Mouse (Mus musculus) heart, postnatal 0 days (tissue): ENCODE results near the gene 9130213A22Rik. TPM values are rescaled to one million over a fixed set of nuclear protein-coding genes. Genes with fewer than 3 reads are reported as not detected.

ENCODE experiments used
- ATAC-seq: fragments of 200-750 bp; cut with Nextera tagmentation; 2 replicates; pipeline ENCODE4 v1.8.0; 2017; ENCODE audit warnings: low read depth, moderate number of reproducible peaks, moderate library complexity; ENCODE audit not compliant: insufficient read depth
- DNase-seq: peaks from one replicate; pipeline ENCODE4 v3.0.0-alpha.2; 2016; ENCODE audit warnings: low spot score
- H3K27ac ChIP-seq: fragments of 300-500 bp; sonication (generic); 2 replicates; pipeline ENCODE4 v1.5.1; 2014; ENCODE audit warnings: low read depth, mild to moderate bottlenecking
- H3K27me3 ChIP-seq: fragments of 300-500 bp; sonication (generic); 2 replicates; pipeline ENCODE4 v1.6.1; 2014; ENCODE audit warnings: low read length, mixed read lengths; ENCODE audit not compliant: control insufficient read depth, insufficient read depth
- H3K36me3 ChIP-seq: fragments of 300-500 bp; sonication (generic); replicated peaks from 2 replicates; pipeline ENCODE4 v1.6.1; 2014; ENCODE audit warnings: low read length, mixed read lengths; ENCODE audit not compliant: control insufficient read depth, insufficient read depth
- H3K4me1 ChIP-seq: fragments of 300-500 bp; sonication (generic); 2 replicates; pipeline ENCODE4 v1.6.1; 2014; ENCODE audit warnings: antibody characterized with exemption; ENCODE audit not compliant: control insufficient read depth, insufficient read depth
- H3K4me2 ChIP-seq: fragments of 300-500 bp; sonication (generic); 2 replicates; pipeline ENCODE4 v1.6.1; 2014; ENCODE audit warnings: low read depth, mild to moderate bottlenecking, low read length, moderate library complexity
- H3K4me3 ChIP-seq: fragments of 300-500 bp; sonication (generic); 2 replicates; pipeline ENCODE4 v1.5.1; 2014; ENCODE audit warnings: low read depth, low read length
- H3K9ac ChIP-seq: fragments of 300-500 bp; sonication (generic); replicated peaks from 2 replicates; pipeline ENCODE4 v1.6.1; 2014; ENCODE audit warnings: low read depth, low read length, mixed read lengths
- H3K9me3 ChIP-seq: fragments of 300-500 bp; sonication (generic); replicated peaks from 2 replicates; pipeline ENCODE4 v1.6.1; 2016; ENCODE audit warnings: low read length; ENCODE audit not compliant: control insufficient read depth
- CTCF ChIP-seq: IDR thresholded peaks from 2 replicates; pipeline ENCODE4 v1.5.1; 2016; ENCODE audit warnings: antibody characterized with exemption, control low read depth, low read depth
- EP300 ChIP-seq: IDR thresholded peaks from 2 replicates; pipeline ENCODE4 v1.6.1; 2016; ENCODE audit warnings: antibody characterized with exemption, low read depth
- WGBS: fragments of 180-500 bp; shearing (Covaris S2); extraction: QIAGEN DNeasy Blood & Tissue Kit; methylation state at CpG from one replicate; pipeline ENCODE4 v1.1.7; 2014; 5-methylcytosine and 5-hydroxymethylcytosine counted together
- polyA plus RNA-seq: library from polyadenylated mRNA; unstranded; fragments of >200 nt; fragmentation: Nextera tagmentation; extraction: Ambion mirVana; gene quantifications from 2 replicates; pipeline ENCODE4 v1.2.1, GENCODE M21; 2015
- total RNA-seq: library from RNA; depleted of rRNA; stranded (reverse); fragments of >200 nt; gene quantifications from 2 replicates; pipeline ENCODE4 v1.2.3, GENCODE M21; 2014; ENCODE audit warnings: low replicate concordance

The 9130213A22Rik gene
- total and polyA plus RNA-seq, 2 experiments from 2014 or later = 0.30 TPM; not detected in 1

GRCm38 (mm10) chr11:69085608-69086007 lies 36.8 kb downstream of the 9130213A22Rik start:
- H3K4me1 ChIP-seq = peaks cover 18% of the 10 kb centered on the region
- DNase-seq = no peak
- H3K36me3 ChIP-seq = peaks cover 10% of the 10 kb centered on the region
- 71% methylated on average over 6 of the region's 6 CpGs for WGBS
- no peaks in the 10 kb centered on the region for H3K27me3 ChIP-seq
- no peak overlapping the region for H3K4me2 ChIP-seq
- no peak for ATAC-seq
- no peak overlapping the region for H3K4me3 ChIP-seq
- no peak overlapping the region for H3K27ac ChIP-seq
- TF ChIP-seq EP300 = no peak
- no peak for TF ChIP-seq CTCF
- no peak overlapping the region for H3K9ac ChIP-seq
- no peaks in the 10 kb centered on the region for H3K9me3 ChIP-seq

- H3K36me3 ChIP-seq = no peaks in the 10 kb centered on the region
- H3K4me3 ChIP-seq = no peak overlapping the region
- no peaks in the 10 kb centered on the region for H3K27me3 ChIP-seq
- H3K4me1 ChIP-seq = peaks cover 4% of the 10 kb centered on the region; the same call in 1 of the 2 replicates
- no peak overlapping the region for H3K27ac ChIP-seq
- ATAC-seq (no peak), DNase-seq (no peak)
- 79% methylated on average over 7 of the region's 7 CpGs for WGBS
- TF ChIP-seq EP300 (no peak), CTCF (no peak)
- H3K9ac ChIP-seq = no peak overlapping the region
- no peak overlapping the region for H3K4me2 ChIP-seq
- no peaks in the 10 kb centered on the region for H3K9me3 ChIP-seq
Observed at GRCm38 (mm10) chr11:69081613-69082012, 40.8 kb downstream of the 9130213A22Rik start.

- H3K9ac ChIP-seq = no peak overlapping the region
- H3K4me2 ChIP-seq = no peak overlapping the region
- peaks cover 9% of the 10 kb centered on the region; the same call in 1 of the 2 replicates for H3K4me1 ChIP-seq
- no peak overlapping the region for H3K27ac ChIP-seq
- no peaks in the 10 kb centered on the region for H3K27me3 ChIP-seq
- H3K36me3 ChIP-seq = no peaks in the 10 kb centered on the region
- H3K4me3 ChIP-seq = no peak overlapping the region
- no peak for ATAC-seq
- H3K9me3 ChIP-seq = no peaks in the 10 kb centered on the region
- 88% methylated on average over 8 of the region's 8 CpGs for whole genome bisulfite sequencing
- no peak for TF ChIP-seq EP300
- TF ChIP-seq CTCF = no peak
- no peak for DNase-seq
Observed at GRCm38 (mm10) chr11:69080855-69081222, 41.5 kb downstream of the 9130213A22Rik start.

- ATAC-seq (no peak), DNase-seq (no peak)
- Histone ChIP-seq H3K9me3 (no peaks in the 10 kb centered on the region), H3K4me3 (no peak overlapping the region), H3K9ac (no peak overlapping the region), H3K27me3 (no peaks in the 10 kb centered on the region), H3K4me2 (no peak overlapping the region), H3K4me1 (peaks cover 9% of the 10 kb centered on the region; the same call in 1 of the 2 replicates), H3K36me3 (no peaks in the 10 kb centered on the region), H3K27ac (no peak overlapping the region)
- 72% methylated on average over 15 of the region's 15 CpGs for WGBS
- no peak for TF ChIP-seq CTCF
- no peak for TF ChIP-seq EP300
Observed at GRCm38 (mm10) chr11:69080102-69080854, 42.1 kb downstream of the 9130213A22Rik start.

- ATAC-seq = peak; percentile 48; the same call in 1 of the 2 replicates
Observed at GRCm38 (mm10) chr11:69078805-69079438, 43.5 kb downstream of the 9130213A22Rik start.

More at GRCm38 (mm10) chr11:69078805-69079438, 43.5 kb downstream of the 9130213A22Rik start:
- Histone ChIP-seq H3K36me3 (no peaks in the 10 kb centered on the region), H3K4me1 (peaks cover 9% of the 10 kb centered on the region; the same call in 1 of the 2 replicates), H3K4me3 (no peak overlapping the region), H3K27me3 (no peaks in the 10 kb centered on the region), H3K4me2 (no peak overlapping the region), H3K9ac (no peak overlapping the region), H3K27ac (peak overlapping the region; percentile 43; the same call in 1 of the 2 replicates), H3K9me3 (no peaks in the 10 kb centered on the region)
- WGBS = 54% methylated on average over 5 of the region's 5 CpGs
- DNase-seq = peak; percentile 46
- TF ChIP-seq CTCF = no peak
- no peak for TF ChIP-seq EP300
